Mouse (Mus musculus) kidney, embryonic 15.5 days (tissue): Measurements from ENCODE around the gene Colgalt1. TPM values are rescaled to one million over a fixed set of nuclear protein-coding genes. Genes with fewer than 3 reads are reported as not detected.

Source experiments
- ATAC-seq: fragments of 200-750 bp; cut with Nextera tagmentation; replicated peaks from 2 replicates; pipeline ENCODE4 v1.8.0; 2017; ENCODE audit warnings: moderate TSS enrichment; ENCODE audit not compliant: low FRiP score
- H3K27ac ChIP-seq: fragments of 300-500 bp; sonication (generic); 2 replicates; pipeline ENCODE4 v1.5.1; 2015; ENCODE audit warnings: mild to moderate bottlenecking, inconsistent platforms
- H3K27me3 ChIP-seq: fragments of 300-500 bp; sonication (generic); 2 replicates; pipeline ENCODE4 v1.6.1; 2015; ENCODE audit warnings: inconsistent platforms
- H3K36me3 ChIP-seq: fragments of 300-500 bp; sonication (generic); 2 replicates; pipeline ENCODE4 v1.6.1; 2015; ENCODE audit warnings: inconsistent platforms
- H3K4me1 ChIP-seq: fragments of 300-500 bp; sonication (generic); 2 replicates; pipeline ENCODE4 v1.6.1; 2015; ENCODE audit warnings: inconsistent platforms
- H3K4me2 ChIP-seq: fragments of 300-500 bp; sonication (generic); 2 replicates; pipeline ENCODE4 v1.6.1; 2015; ENCODE audit warnings: moderate library complexity, mild to moderate bottlenecking, inconsistent platforms
- H3K4me3 ChIP-seq: fragments of 300-500 bp; sonication (generic); replicated peaks from 2 replicates; pipeline ENCODE4 v1.5.1; 2015; ENCODE audit warnings: mild to moderate bottlenecking, inconsistent platforms
- H3K9ac ChIP-seq: fragments of 300-500 bp; sonication (generic); 2 replicates; pipeline ENCODE4 v1.6.1; 2015; ENCODE audit warnings: mild to moderate bottlenecking, inconsistent platforms
- H3K9me3 ChIP-seq: fragments of 300-500 bp; sonication (generic); replicated peaks from 2 replicates; pipeline ENCODE4 v1.6.1; 2016; ENCODE audit warnings: inconsistent platforms
- WGBS: fragments of 180-500 bp; shearing (Covaris S2); methylation state at CpG from one replicate; pipeline ENCODE4 v1.1.7; 2015; ENCODE audit warnings: mixed read lengths; 5-methylcytosine and 5-hydroxymethylcytosine counted together
- polyA plus RNA-seq: library from polyadenylated mRNA; unstranded; fragments of >200 nt; fragmentation: Nextera tagmentation; extraction: Ambion mirVana; gene quantifications from 2 replicates; pipeline ENCODE4 v1.2.1, GENCODE M21; 2015

Gene Colgalt1
- polyA plus RNA-seq, 1 experiment from 2014 or later: 78.0 TPM

- no peaks in the 10 kb centered on the region for H3K36me3 ChIP-seq
- no peak overlapping the region for H3K27ac ChIP-seq
- 2% methylated on average over 22 of the region's 22 CpGs for WGBS
- H3K4me1 ChIP-seq: peaks cover 41% of the 10 kb centered on the region
- H3K4me2 ChIP-seq: peak overlapping the region; percentile 58
- 0 out of 2 replicates have a peak overlapping the region, but pooled peaks have one; percentile 18 for H3K9ac ChIP-seq
- H3K4me3 ChIP-seq: peak overlapping the region; percentile 30
- H3K9me3 ChIP-seq: no peaks in the 10 kb centered on the region
- H3K27me3 ChIP-seq: peaks cover 77% of the 10 kb centered on the region
- ATAC-seq: peak; percentile 72
These were observed 54.7 kb downstream of the Colgalt1 start for GRCm38 (mm10) chr8:71665331-71666130.

- no peak for ATAC-seq
- no peak overlapping the region for H3K4me2 ChIP-seq
- no peak overlapping the region for H3K9ac ChIP-seq
- WGBS: 47% methylated on average over 1 of the region's 1 CpGs
- no peaks in the 10 kb centered on the region for H3K36me3 ChIP-seq
- peaks cover 74% of the 10 kb centered on the region for H3K27me3 ChIP-seq
- H3K4me3 ChIP-seq: no peak overlapping the region
- H3K27ac ChIP-seq: no peak overlapping the region
- H3K4me1 ChIP-seq: peaks cover 52% of the 10 kb centered on the region
- no peaks in the 10 kb centered on the region for H3K9me3 ChIP-seq
These were observed 56.1 kb downstream of the Colgalt1 start for GRCm38 (mm10) chr8:71666855-71667254.

- no peak overlapping the region for H3K27ac ChIP-seq
- no peak overlapping the region for H3K4me2 ChIP-seq
- no peaks in the 10 kb centered on the region for H3K36me3 ChIP-seq
- no peaks in the 10 kb centered on the region for H3K9me3 ChIP-seq
- WGBS: 58% methylated on average over 5 of the region's 5 CpGs
- no peak overlapping the region for H3K4me3 ChIP-seq
- peaks cover 70% of the 10 kb centered on the region for H3K27me3 ChIP-seq
- no peak overlapping the region for H3K9ac ChIP-seq
- peaks cover 55% of the 10 kb centered on the region for H3K4me1 ChIP-seq
- ATAC-seq: no peak
These were observed 56.5 kb downstream of the Colgalt1 start for GRCm38 (mm10) chr8:71667256-71667655.

- no peak overlapping the region for H3K27ac ChIP-seq
- peak overlapping the region; percentile 40 for H3K4me2 ChIP-seq
- no peaks in the 10 kb centered on the region for H3K9me3 ChIP-seq
- 0 out of 2 replicates have a peak overlapping the region, but pooled peaks have one; percentile 2 for H3K4me3 ChIP-seq
- H3K27me3 ChIP-seq: peaks cover 64% of the 10 kb centered on the region
- no peak overlapping the region for H3K9ac ChIP-seq
- 2% methylated on average over 21 of the region's 21 CpGs for WGBS
- peaks cover 55% of the 10 kb centered on the region for H3K4me1 ChIP-seq
- no peaks in the 10 kb centered on the region for H3K36me3 ChIP-seq
- ATAC-seq: no peak
These were observed 57.6 kb downstream of the Colgalt1 start for GRCm38 (mm10) chr8:71668220-71668975.

DNA sequence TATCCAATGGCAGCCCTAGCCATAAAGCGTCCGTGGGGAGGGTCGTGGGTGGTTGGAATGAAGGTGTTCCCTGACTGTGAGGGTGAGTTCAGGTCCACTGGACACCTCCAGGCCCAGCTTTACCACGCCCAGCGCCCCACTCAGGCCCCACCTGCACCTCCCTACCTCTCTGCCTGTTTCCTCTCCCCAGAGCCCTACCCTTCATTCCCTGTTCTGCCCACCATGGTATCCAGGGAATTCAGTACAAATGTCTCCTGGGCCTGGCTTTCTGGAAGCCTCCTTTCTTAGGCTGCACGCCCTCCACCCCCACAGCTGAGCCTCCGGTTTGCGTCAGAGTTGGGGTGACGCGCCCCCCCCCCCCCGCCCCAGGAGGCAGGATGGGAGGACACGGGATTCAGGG, 59.4 kb downstream of the Colgalt1 start:
- no peak overlapping the region for H3K27ac ChIP-seq
- H3K9me3 ChIP-seq: no peaks in the 10 kb centered on the region
- 6% methylated on average over 12 of the region's 12 CpGs for WGBS
- ATAC-seq: no peak
- 0 out of 2 replicates have a peak overlapping the region, but pooled peaks have one; percentile 10 for H3K9ac ChIP-seq
- H3K36me3 ChIP-seq: no peaks in the 10 kb centered on the region
- peaks cover 60% of the 10 kb centered on the region for H3K27me3 ChIP-seq
- peak overlapping the region; percentile 90 for H3K4me2 ChIP-seq
- peak overlapping the region; percentile 46 for H3K4me3 ChIP-seq
- peaks cover 50% of the 10 kb centered on the region for H3K4me1 ChIP-seq

- peaks cover 47% of the 10 kb centered on the region for H3K4me1 ChIP-seq
- 0 out of 2 replicates have a peak overlapping the region, but pooled peaks have one; percentile 10 for H3K9ac ChIP-seq
- peak overlapping the region; percentile 46 for H3K4me3 ChIP-seq
- peak; percentile 45 for ATAC-seq
- WGBS: under 1% methylated on average over 61 of the region's 64 CpGs
- peaks cover 66% of the 10 kb centered on the region for H3K27me3 ChIP-seq
- H3K36me3 ChIP-seq: no peaks in the 10 kb centered on the region
- H3K9me3 ChIP-seq: no peaks in the 10 kb centered on the region
- no peak overlapping the region for H3K27ac ChIP-seq
- H3K4me2 ChIP-seq: peak overlapping the region; percentile 90
These were observed 60.1 kb downstream of the Colgalt1 start for GRCm38 (mm10) chr8:71670621-71671548.

DNA sequence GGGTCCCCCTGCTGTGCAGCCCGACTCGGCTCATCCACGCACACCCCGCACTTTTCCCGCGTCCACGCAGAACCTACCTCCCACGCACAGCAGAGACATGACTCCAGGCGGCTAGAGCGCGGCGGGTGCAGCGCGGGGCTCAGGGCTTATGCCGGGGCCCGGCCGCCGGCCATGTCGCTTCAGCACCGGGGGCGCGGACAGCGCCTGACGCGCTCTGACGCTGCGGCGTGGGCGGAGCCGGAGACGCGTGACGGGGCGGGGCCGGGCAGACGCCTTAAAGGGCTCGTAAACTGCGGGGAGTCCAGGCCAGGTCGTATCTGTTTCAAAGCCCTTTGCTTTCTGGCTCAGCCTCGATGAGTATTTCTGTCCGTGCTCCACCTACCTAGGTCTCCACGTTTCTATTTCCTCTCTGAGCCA, 60.8 kb downstream of the Colgalt1 start, which contains the start of gene Unc13a:
Gene Unc13a, minus strand, starts transcription at position 209 of the 417 bp plus-strand sequence.
- peak; percentile 72 for ATAC-seq
- H3K27me3 ChIP-seq: peaks cover 64% of the 10 kb centered on the region
- H3K27ac ChIP-seq: no peak within 1 kb of the TSS
- H3K9me3 ChIP-seq: no peaks in the 10 kb centered on the region
- WGBS: under 1% methylated on average over 42 of the region's 42 CpGs
- H3K36me3 ChIP-seq: no peaks in the 10 kb centered on the region
- peaks cover 48% of the 10 kb centered on the region for H3K4me1 ChIP-seq
- peak within 1 kb of the TSS; percentile 46 for H3K4me3 ChIP-seq
- peak within 1 kb of the TSS; percentile 90 for H3K4me2 ChIP-seq
- 0 out of 2 replicates have a peak within 1 kb of the TSS, but pooled peaks have one; percentile 10 for H3K9ac ChIP-seq

- no peak overlapping the region for H3K27ac ChIP-seq
- no peaks in the 10 kb centered on the region for H3K9me3 ChIP-seq
- H3K4me2 ChIP-seq: peak overlapping the region; percentile 90
- no peaks in the 10 kb centered on the region for H3K36me3 ChIP-seq
- ATAC-seq: no peak
- WGBS: 54% methylated on average over 6 of the region's 6 CpGs
- no peak overlapping the region for H3K9ac ChIP-seq
- peaks cover 63% of the 10 kb centered on the region for H3K27me3 ChIP-seq
- H3K4me3 ChIP-seq: peak overlapping the region; percentile 46
- H3K4me1 ChIP-seq: peaks cover 52% of the 10 kb centered on the region
These were observed 61.5 kb downstream of the Colgalt1 start for GRCm38 (mm10) chr8:71672168-71672735.

- no peak for ATAC-seq
- H3K36me3 ChIP-seq: no peaks in the 10 kb centered on the region
- no peak overlapping the region for H3K9ac ChIP-seq
- H3K27ac ChIP-seq: no peak overlapping the region
- no peak overlapping the region for H3K4me3 ChIP-seq
- no peaks in the 10 kb centered on the region for H3K9me3 ChIP-seq
- WGBS: 63% methylated on average over 2 of the region's 2 CpGs
- peaks cover 38% of the 10 kb centered on the region for H3K4me1 ChIP-seq
- no peak overlapping the region for H3K4me2 ChIP-seq
- H3K27me3 ChIP-seq: peaks cover 67% of the 10 kb centered on the region
These were observed 63.3 kb downstream of the Colgalt1 start for GRCm38 (mm10) chr8:71674071-71674470.
